ENCODE assay signal across 33 mouse cellular contexts in the genomic region with DNA sequence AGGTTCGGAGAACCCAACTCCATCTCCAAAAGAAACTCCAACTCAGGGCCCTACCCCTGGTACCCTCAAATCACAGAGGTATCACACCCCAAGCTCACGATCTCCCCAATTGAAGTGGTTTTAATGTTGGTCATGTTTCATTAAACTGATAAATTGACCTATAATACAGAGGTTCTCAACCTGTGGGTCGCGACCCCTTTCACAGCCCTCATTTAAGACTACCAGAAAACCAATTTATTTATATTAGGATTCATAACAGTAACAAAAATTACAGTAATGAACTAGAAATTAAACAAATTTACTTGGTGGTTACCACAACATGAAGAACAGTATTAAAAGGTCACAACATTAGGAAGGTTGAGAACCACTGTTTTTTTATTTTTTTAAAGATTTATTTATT.
"Had no signal": no experiment of that assay in that cellular context is flagged by ENCODE, and none has a peak within 500 bp of the region (broad histone marks: within the 10 kb centered on the region; RNA-seq: fewer than 3 reads in every experiment).

No protein-coding gene starts in this region.

- H3K9ac ChIP-seq: heart, embryonic 12.5 days; heart, embryonic 13.5 days; heart, embryonic 15.5 days; hindbrain, embryonic 12.5 days; hindbrain, embryonic 13.5 days; hindbrain, embryonic 14.5 days; hindbrain, embryonic 15.5 days; intestine, embryonic 15.5 days; kidney, embryonic 15.5 days had no signal

- H3K27me3 ChIP-seq: heart, embryonic 12.5 days; heart, embryonic 13.5 days; heart, embryonic 15.5 days; hindbrain, embryonic 12.5 days; hindbrain, embryonic 15.5 days; intestine, embryonic 15.5 days had no signal

- H3K27ac ChIP-seq: heart, embryonic 13.5 days; heart, embryonic 15.5 days; hindbrain, embryonic 10.5 days; hindbrain, embryonic 12.5 days; hindbrain, embryonic 13.5 days; hindbrain, embryonic 14.5 days; hindbrain, embryonic 15.5 days; hindbrain, postnatal 0 days; intestine, embryonic 15.5 days; kidney, embryonic 15.5 days; kidney, postnatal 0 days; layer of hippocampus, adult 2 months had no signal

- DNase-seq: heart, postnatal 10 days; heart, postnatal 14 days; heart, postnatal 36 days; heart, postnatal 4 days; kidney, adult 11 months; kidney, adult 18-20 months; kidney, adult 2 months; kidney, adult 8-10 months; kidney, adult 9 months; kidney, postnatal 10 days; kidney, postnatal 14 days; kidney, postnatal 25 days; kidney, postnatal 36 days; kidney, postnatal 4 days; layer of hippocampus, adult 9-11 months; layer of hippocampus, postnatal 36 days had no signal

- H3K4me1 ChIP-seq: hindbrain, embryonic 10.5 days; hindbrain, embryonic 12.5 days; hindbrain, embryonic 15.5 days; intestine, embryonic 15.5 days; kidney, embryonic 15.5 days had no signal

- ATAC-seq: hindbrain, embryonic 16.5 days; hindbrain, postnatal 0 days; inflammation-experienced regulatory T-cells, adult 6 months; intestine, postnatal 0 days had no signal

- H3K9me3 ChIP-seq: heart, embryonic 10.5 days; heart, embryonic 12.5 days; heart, embryonic 13.5 days; heart, embryonic 15.5 days; hindbrain, embryonic 10.5 days; hindbrain, embryonic 12.5 days; hindbrain, embryonic 13.5 days; hindbrain, embryonic 15.5 days; intestine, embryonic 15.5 days; kidney, embryonic 15.5 days had no signal

- H3K36me3 ChIP-seq: heart, embryonic 10.5 days; heart, embryonic 12.5 days; heart, embryonic 13.5 days; heart, embryonic 15.5 days; hindbrain, embryonic 10.5 days; hindbrain, embryonic 12.5 days; hindbrain, embryonic 13.5 days; hindbrain, embryonic 15.5 days; intestine, embryonic 15.5 days; kidney, embryonic 15.5 days had no signal

- H3K4me2 ChIP-seq: hindbrain, embryonic 12.5 days; hindbrain, embryonic 13.5 days; hindbrain, embryonic 14.5 days; hindbrain, embryonic 15.5 days; intestine, embryonic 15.5 days; kidney, embryonic 15.5 days had no signal

- H3K4me3 ChIP-seq: heart, embryonic 12.5 days; heart, embryonic 15.5 days; hindbrain, embryonic 10.5 days; hindbrain, embryonic 12.5 days; hindbrain, embryonic 13.5 days; hindbrain, embryonic 15.5 days; intestine, embryonic 15.5 days; kidney, embryonic 15.5 days; layer of hippocampus, adult 2 months had no signal
